Mouse (Mus musculus) limb, embryonic 15.5 days (tissue): ENCODE measurements around the gene Nanos3. TPM values are rescaled to one million over a fixed set of nuclear protein-coding genes. Genes with fewer than 3 reads are reported as not detected.

Experiments
- ATAC-seq: fragments of 200-750 bp; cut with Nextera tagmentation; 2 replicates; pipeline ENCODE4 v1.8.0; 2017; ENCODE audit warnings: low read depth, moderate TSS enrichment; ENCODE audit not compliant: insufficient number of reproducible peaks, low FRiP score, low TSS enrichment
- H3K27ac ChIP-seq: fragments of 300-500 bp; sonication (generic); 2 replicates; pipeline ENCODE4 v1.5.1; 2015; ENCODE audit warnings: moderate library complexity, mild to moderate bottlenecking, inconsistent platforms
- H3K27me3 ChIP-seq: fragments of 300-500 bp; sonication (generic); 2 replicates; pipeline ENCODE4 v1.6.1; 2015; ENCODE audit warnings: inconsistent platforms
- H3K36me3 ChIP-seq: fragments of 300-500 bp; sonication (generic); 2 replicates; pipeline ENCODE4 v1.6.1; 2015; ENCODE audit warnings: inconsistent platforms
- H3K4me1 ChIP-seq: fragments of 300-500 bp; sonication (generic); 2 replicates; pipeline ENCODE4 v1.6.1; 2015; ENCODE audit warnings: inconsistent platforms
- H3K4me2 ChIP-seq: fragments of 300-500 bp; sonication (generic); 2 replicates; pipeline ENCODE4 v1.6.1; 2015; ENCODE audit warnings: mild to moderate bottlenecking, inconsistent platforms
- H3K4me3 ChIP-seq: fragments of 300-500 bp; sonication (generic); 2 replicates; pipeline ENCODE4 v1.5.1; 2015; ENCODE audit warnings: mild to moderate bottlenecking, inconsistent platforms
- H3K9ac ChIP-seq: fragments of 300-500 bp; sonication (generic); 2 replicates; pipeline ENCODE4 v1.6.1; 2015; ENCODE audit warnings: inconsistent platforms
- H3K9me3 ChIP-seq: fragments of 300-500 bp; sonication (generic); 2 replicates; pipeline ENCODE4 v1.6.1; 2016; ENCODE audit warnings: inconsistent platforms
- WGBS: fragments of 180-500 bp; shearing (Covaris S2); methylation state at CpG from one replicate; pipeline ENCODE4 v1.1.7; 2015; 5-methylcytosine and 5-hydroxymethylcytosine counted together
- polyA plus RNA-seq: library from polyadenylated mRNA; unstranded; fragments of >200 nt; fragmentation: Nextera tagmentation; extraction: Ambion mirVana; gene quantifications from 2 replicates; pipeline ENCODE4 v1.2.1, GENCODE M21; 2015

Nanos3 gene
- polyA plus RNA-seq, 1 experiment from 2014 or later, result 3.0 TPM

DNA sequence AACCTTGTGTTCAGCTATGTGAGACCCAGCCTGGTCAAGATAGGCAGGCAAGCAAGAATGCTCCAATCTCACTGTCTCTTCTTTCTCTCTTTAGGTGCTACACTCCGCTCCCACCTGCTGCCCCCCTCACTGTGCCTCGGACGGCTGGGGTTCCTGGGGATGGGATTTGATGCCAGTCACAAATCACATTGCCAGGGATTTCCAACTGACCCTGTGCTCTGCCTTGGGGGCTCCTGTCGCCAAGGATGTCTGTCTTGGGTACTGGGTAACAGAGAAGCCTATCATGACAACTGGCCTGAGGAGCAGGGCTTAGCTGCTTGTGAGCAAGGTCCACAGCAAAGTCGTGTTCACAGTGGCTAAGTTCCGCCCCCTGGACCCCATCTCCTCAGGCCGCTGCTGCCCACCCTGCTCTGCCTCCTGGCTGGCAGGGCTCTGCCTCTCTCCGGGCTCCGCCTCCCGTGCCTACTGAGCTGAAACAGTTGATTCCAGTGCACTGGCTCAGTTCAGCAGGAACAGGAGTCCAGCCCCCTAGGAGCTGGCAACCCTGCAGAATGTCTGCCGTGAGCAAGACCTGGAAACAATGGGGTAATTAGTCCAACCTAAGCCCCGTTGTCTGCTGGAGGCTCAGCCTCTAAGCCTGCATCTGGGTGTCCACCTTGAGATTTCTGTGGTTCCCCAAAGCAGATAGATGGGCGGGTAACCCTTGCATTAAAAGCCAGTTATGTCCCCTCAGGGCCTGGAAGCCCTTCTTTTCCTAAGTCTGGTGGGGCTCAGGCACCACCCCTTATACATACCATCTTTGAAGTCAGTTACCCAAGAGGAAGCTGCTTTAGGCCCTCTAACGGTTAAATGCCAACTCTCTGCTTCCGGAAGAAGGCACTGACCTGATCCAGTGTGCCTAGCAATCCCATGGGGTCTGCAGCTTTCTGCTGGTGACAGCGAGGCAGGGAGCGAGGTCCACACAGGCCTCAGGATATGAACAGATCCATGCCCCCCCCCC is 23.7 kb upstream of the Nanos3 start:
- 54% methylated on average over 17 of the region's 17 CpGs for WGBS
- no peaks in the 10 kb centered on the region for H3K9me3 ChIP-seq
- peaks cover 80% of the 10 kb centered on the region for H3K36me3 ChIP-seq
- no peak overlapping the region for H3K9ac ChIP-seq
- H3K4me2 ChIP-seq, result no peak overlapping the region
- no peaks in the 10 kb centered on the region for H3K27me3 ChIP-seq
- no peak overlapping the region for H3K4me3 ChIP-seq
- no peak for ATAC-seq
- H3K4me1 ChIP-seq, result peaks cover 49% of the 10 kb centered on the region
- H3K27ac ChIP-seq, result peak overlapping the region; percentile 78

DNA sequence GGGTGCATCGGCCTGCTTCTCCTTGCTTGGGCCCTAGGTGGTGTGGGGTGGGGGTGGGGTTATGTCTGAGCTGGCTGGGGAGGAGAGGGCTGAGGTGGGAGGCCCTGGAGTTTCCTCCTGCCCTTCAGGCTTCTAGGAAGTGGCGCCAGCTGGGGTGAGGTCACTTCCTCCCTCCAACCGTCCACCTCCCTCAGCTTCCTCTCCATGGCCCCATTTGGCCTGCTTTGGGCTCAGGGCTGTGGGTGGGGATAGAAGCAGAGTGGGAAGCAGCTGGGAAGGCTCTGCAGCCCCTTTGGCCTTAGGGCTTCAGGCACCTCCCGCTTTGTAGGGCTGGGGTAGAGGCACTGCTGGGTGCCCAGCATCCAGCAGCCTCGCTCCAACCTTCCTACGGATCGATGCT is 22.8 kb upstream of the Nanos3 start:
- H3K4me2 ChIP-seq, result no peak overlapping the region
- H3K9me3 ChIP-seq, result no peaks in the 10 kb centered on the region
- no peak for ATAC-seq
- peak overlapping the region; percentile 78 for H3K27ac ChIP-seq
- 46% methylated on average over 7 of the region's 7 CpGs for WGBS
- H3K36me3 ChIP-seq, result peaks cover 71% of the 10 kb centered on the region
- H3K4me3 ChIP-seq, result no peak overlapping the region
- peaks cover 58% of the 10 kb centered on the region for H3K4me1 ChIP-seq
- no peak overlapping the region for H3K9ac ChIP-seq
- no peaks in the 10 kb centered on the region for H3K27me3 ChIP-seq

DNA sequence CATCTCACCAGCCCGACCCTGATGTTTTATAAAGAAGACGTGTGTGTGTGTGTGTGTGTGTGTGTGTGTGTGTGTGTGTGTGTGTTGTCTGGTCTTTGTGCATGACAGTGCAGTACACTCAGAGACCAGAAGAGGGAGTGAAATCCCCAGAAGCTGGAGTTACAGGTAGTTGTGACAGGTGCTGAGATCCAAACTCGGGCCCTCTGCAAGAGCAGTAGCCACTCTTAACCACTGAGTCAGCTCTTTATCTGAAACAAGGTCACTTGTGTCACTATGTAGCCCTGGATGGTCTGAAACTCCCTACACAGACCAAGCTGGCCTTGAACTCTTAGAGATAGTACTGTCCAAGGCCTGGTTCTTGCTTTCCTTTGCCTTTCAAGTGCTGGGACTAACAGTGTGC is 21.6 kb upstream of the Nanos3 start:
- H3K27me3 ChIP-seq, result no peaks in the 10 kb centered on the region
- peak overlapping the region; percentile 78; the same call in 1 of the 2 replicates for H3K27ac ChIP-seq
- ATAC-seq, result no peak
- WGBS, result 88% methylated on average over 3 of the region's 3 CpGs
- H3K4me3 ChIP-seq, result no peak overlapping the region
- no peak overlapping the region for H3K4me2 ChIP-seq
- no peak overlapping the region for H3K9ac ChIP-seq
- H3K9me3 ChIP-seq, result no peaks in the 10 kb centered on the region
- peaks cover 60% of the 10 kb centered on the region for H3K36me3 ChIP-seq
- peaks cover 69% of the 10 kb centered on the region for H3K4me1 ChIP-seq

DNA sequence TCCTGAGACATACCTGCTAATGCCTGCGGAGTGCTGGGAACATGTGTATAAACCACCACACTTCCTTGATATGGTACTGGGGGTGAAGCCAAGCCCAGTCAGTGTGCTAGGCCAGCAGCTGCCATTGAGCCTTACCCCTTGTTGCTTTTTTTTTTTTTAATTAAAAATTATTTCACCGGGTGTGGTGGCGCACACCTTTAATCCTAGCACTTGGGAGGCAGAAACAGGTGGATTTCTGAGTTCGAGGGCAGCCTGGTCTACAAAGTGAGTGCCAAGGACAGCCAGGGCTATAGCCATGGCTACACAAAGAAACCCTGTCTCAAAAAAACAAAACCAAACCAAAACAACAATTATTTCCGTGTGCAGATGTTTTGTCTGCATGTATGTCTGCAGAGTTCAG is 20.1 kb upstream of the Nanos3 start:
- 92% methylated on average over 5 of the region's 5 CpGs for WGBS
- H3K27me3 ChIP-seq, result no peaks in the 10 kb centered on the region
- H3K4me3 ChIP-seq, result no peak overlapping the region
- H3K27ac ChIP-seq, result no peak overlapping the region
- no peak for ATAC-seq
- peaks cover 77% of the 10 kb centered on the region for H3K4me1 ChIP-seq
- peaks cover 45% of the 10 kb centered on the region for H3K36me3 ChIP-seq
- no peak overlapping the region for H3K9ac ChIP-seq
- H3K4me2 ChIP-seq, result no peak overlapping the region
- no peaks in the 10 kb centered on the region for H3K9me3 ChIP-seq

DNA sequence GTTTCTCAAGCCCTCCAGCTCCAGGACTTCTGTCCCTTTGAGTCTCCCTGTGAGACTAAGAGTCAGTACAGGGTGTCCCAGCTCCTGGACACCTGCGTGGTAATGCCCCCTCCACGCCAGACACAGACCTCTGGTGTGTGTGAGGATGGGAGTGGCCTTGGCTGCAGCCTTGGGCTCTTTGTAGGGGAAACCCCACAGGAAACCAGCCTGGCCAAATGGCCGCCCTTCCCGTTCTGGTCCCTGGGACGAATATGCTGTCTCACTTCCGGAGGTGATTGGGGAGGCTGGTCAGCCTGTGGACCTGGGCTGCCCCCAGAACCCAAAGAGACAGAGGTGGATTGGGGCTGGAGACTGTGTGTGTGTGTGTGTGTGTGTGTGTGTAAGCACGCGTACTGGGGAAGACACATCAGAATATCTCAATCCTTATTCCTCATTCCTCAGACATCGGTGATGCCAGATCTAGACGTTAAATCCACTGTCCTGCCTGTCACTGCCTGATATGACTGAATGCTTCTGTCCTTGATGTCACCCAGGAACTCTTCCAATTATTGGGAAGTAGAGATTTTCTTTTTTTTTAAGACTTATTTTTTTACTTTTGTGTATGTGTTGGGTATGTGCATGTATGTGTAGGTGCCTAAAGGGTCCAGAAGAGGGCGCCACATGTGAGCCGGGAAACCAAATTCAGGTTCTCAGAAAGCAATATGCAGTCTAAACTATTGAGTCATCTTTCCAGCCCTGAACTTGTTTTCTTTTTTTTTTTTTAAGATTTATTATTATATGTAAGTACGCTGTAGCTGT is 19.2 kb upstream of the Nanos3 start:
- H3K27ac ChIP-seq, result peak overlapping the region; percentile 99
- H3K9ac ChIP-seq, result peak overlapping the region; percentile 87
- no peaks in the 10 kb centered on the region for H3K9me3 ChIP-seq
- peaks cover 36% of the 10 kb centered on the region for H3K36me3 ChIP-seq
- H3K4me1 ChIP-seq, result peaks cover 78% of the 10 kb centered on the region
- 49% methylated on average over 13 of the region's 13 CpGs for WGBS
- peak overlapping the region; percentile 76 for H3K4me3 ChIP-seq
- H3K27me3 ChIP-seq, result no peaks in the 10 kb centered on the region
- peak overlapping the region; percentile 93 for H3K4me2 ChIP-seq
- no peak for ATAC-seq

DNA sequence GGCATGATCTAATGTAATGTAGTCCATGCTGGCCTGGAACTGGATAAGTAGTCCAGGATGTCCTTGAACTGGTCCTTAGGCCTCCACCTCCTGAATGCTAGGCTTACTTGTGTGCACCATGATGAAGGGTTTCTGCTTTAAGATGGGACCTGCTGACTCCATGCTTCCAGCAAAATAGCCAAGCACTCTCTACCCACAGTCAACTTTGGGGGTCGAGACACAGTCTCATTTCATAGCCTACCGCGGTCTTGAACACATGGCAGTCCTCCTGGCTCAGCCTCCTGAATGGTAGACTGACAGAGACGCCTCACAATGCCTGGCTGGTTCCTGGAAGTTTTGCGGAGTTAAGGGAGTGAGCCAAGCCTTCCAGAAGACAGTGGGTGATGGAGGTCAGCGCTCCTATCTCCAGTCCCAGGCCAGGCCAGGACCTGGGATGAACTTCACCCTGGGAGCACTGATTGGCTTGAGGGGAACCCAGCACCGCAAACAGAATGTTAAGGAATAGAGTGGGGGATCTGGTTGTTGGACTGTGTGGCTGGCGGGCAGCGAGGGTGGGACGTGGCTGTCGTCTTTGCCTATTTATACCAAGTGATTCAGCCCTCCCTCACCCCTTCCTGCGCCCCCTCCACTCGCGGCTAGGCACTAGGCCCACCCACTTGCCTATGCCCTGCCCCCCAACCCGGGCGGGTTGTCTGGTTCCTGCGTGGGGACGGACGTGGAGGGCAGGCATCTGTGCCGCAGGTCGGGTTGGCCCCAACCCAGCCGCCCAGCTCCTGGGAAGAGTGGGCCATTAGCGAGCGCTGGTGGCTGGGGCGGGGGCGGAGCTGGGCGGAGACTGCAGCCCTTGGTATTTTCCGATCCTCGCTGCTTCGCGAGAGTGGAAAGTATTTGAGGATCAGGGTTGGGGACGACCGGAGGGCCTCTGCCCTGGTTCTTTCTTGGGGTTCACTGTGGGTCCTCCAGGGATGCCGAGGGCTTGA is 18.2 kb upstream of the Nanos3 start:
- peaks cover 78% of the 10 kb centered on the region for H3K4me1 ChIP-seq

DNA sequence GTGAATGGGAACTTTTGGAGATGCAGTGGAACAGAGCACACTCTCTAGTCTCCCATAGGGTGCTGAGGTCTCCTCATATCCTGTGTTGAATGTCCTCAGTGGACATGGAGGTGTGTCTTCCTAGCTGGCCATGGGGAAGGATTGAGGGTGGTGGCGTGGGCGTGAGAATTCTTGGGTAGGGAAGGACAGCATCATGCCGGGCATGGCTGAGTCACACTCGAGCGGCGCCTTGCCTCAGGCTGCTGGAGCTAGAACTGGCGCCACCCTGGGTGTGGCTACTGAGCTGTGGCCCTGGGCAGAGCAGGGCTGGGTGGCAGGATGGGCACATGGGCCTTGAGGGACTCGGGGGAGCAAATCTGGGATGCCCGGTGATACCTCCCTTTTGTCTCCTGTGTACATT is 17.4 kb upstream of the Nanos3 start:
- Histone ChIP-seq H3K4me3 (peak overlapping the region; percentile 76), H3K9ac (peak overlapping the region; percentile 87), H3K4me2 (peak overlapping the region; percentile 93), H3K27me3 (no peaks in the 10 kb centered on the region), H3K36me3 (peaks cover 22% of the 10 kb centered on the region), H3K27ac (peak overlapping the region; percentile 99), H3K4me1 (peaks cover 78% of the 10 kb centered on the region), H3K9me3 (no peaks in the 10 kb centered on the region)
- 66% methylated on average over 9 of the region's 9 CpGs for WGBS
- ATAC-seq, result no peak

More for the DNA sequence above, 18.2 kb upstream of the Nanos3 start:
- Histone ChIP-seq H3K27me3 (no peaks in the 10 kb centered on the region), H3K36me3 (peaks cover 27% of the 10 kb centered on the region), H3K4me2 (peak overlapping the region; percentile 93), H3K4me3 (peak overlapping the region; percentile 76), H3K9ac (peak overlapping the region; percentile 87), H3K27ac (peak overlapping the region; percentile 99), H3K9me3 (no peaks in the 10 kb centered on the region)
- WGBS, result 6% methylated on average over 34 of the region's 34 CpGs
- ATAC-seq, result peak; percentile 69

DNA sequence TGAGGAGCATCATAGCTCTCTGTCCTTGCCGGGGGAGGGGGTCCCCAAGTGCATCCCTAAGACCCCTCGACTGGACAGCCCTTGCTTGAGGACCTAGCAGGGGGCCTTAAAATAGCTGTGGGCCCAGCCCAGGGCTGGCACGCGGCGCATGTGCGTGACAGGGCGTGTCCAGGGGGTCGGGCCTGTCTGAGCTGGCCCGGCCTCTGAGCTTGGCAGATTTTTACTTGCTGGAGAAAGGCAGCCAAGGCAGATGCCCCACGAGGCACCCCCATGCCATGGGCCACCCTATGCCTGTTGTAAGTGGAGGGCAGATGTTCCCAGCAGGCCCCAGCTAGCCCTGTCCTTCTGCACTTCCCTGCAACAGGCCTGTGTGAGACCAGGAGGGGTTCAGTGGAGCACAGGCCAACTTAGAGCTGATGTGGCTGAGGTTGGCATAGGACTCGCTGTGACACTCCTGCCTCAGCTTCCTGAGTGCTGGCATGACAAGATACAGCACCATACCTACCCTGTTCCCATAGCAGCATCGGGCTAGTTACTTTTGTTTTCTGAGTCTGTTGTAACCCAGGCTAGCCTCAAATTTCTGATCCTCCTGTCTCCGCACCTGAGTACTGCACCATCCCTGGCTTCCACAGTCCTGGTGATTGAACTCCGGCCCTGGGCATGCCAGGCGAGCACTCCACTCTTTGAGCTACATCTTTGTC is 16.7 kb upstream of the Nanos3 start:
- H3K4me1 ChIP-seq, result peaks cover 72% of the 10 kb centered on the region
- peaks cover 16% of the 10 kb centered on the region for H3K36me3 ChIP-seq
- H3K9me3 ChIP-seq, result no peaks in the 10 kb centered on the region
- peak overlapping the region; percentile 93 for H3K4me2 ChIP-seq
- H3K27ac ChIP-seq, result peak overlapping the region; percentile 99
- no peak for ATAC-seq
- H3K4me3 ChIP-seq, result peak overlapping the region; percentile 76
- WGBS, result 40% methylated on average over 15 of the region's 15 CpGs
- H3K9ac ChIP-seq, result peak overlapping the region; percentile 87
- H3K27me3 ChIP-seq, result no peaks in the 10 kb centered on the region

DNA sequence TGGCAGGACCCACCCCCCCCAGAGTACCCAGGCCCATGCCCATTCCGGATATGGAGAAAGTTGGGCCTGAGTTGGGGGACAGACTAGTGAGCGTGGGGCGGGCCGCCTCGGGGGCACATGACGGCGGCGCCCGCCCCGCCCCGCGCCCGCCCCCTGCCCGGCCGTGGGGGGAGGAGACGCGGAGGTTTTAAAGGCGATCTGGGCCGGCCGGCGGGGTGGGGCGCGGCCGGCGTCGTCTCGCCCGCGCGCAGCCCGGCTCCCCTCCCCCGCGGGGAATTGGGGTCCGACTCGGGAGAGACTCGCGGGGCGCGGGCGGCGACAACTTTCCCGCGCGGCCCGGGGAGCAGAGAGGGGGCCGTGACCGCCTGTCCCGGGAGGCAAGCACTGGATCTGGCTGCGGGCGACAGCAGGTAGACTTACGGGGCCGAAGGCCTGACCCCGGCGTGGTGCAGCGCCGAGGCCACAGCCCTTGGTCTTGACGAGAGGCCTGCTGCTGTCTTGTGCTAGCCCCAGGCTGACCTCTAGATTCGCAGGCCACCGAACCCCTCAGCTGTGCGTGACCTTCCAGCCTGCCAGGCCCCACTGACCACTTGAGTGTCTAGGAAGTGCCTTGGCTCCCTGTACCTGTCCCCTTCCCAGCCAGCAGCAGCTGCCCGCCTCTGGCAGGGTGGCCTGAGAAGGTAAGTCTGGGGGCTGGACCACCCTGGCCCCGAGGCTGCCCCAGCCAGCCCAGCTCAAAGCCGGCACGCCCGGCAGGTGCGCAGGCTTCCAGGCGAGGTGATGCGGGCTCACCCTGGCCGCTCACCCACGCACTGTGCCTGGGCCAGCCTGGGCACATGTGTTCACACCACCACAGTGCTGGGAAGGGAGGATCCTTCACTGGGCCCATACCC is 15.9 kb upstream of the Nanos3 start:
- Histone ChIP-seq H3K36me3 (peaks cover 10% of the 10 kb centered on the region), H3K27ac (peak overlapping the region; percentile 99), H3K4me2 (peak overlapping the region; percentile 93), H3K4me1 (peaks cover 69% of the 10 kb centered on the region), H3K4me3 (peak overlapping the region; percentile 76), H3K27me3 (no peaks in the 10 kb centered on the region), H3K9me3 (no peaks in the 10 kb centered on the region), H3K9ac (peak overlapping the region; percentile 87)
- WGBS, result 2% methylated on average over 58 of the region's 70 CpGs
- ATAC-seq, result peak; percentile 41

DNA sequence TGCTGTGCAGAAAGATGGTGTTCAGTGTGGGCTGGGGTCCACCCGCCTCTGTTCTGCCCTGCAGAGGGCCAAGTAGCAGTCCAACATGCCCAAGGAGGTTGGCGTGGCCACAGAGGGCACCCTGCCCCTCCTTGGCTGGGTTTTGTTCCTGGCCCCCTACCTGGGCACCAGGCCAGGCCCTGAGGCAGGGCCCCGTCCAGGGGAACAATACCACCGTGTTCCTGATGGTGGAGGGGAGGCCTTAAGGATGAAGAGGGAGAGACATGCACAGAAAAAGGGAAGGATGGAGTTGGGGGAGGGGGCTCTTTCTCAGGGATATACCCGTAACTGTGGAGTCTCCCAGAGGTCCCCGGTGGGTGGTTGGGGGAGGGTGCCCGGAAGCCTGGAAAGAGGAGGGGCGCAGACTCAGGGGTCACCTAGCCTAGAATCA is 15.1 kb upstream of the Nanos3 start:
- WGBS, result 10% methylated on average over 8 of the region's 8 CpGs
- peak overlapping the region; percentile 93 for H3K4me2 ChIP-seq
- H3K36me3 ChIP-seq, result peaks cover 3% of the 10 kb centered on the region; the same call in 1 of the 2 replicates
- peak overlapping the region; percentile 99 for H3K27ac ChIP-seq
- peaks cover 65% of the 10 kb centered on the region for H3K4me1 ChIP-seq
- H3K27me3 ChIP-seq, result no peaks in the 10 kb centered on the region
- peak overlapping the region; percentile 87; the same call in 1 of the 2 replicates for H3K9ac ChIP-seq
- peak overlapping the region; percentile 76 for H3K4me3 ChIP-seq
- no peak for ATAC-seq
- H3K9me3 ChIP-seq, result no peaks in the 10 kb centered on the region
